Mouse (Mus musculus) hindbrain, embryonic 15.5 days (tissue): ENCODE results near the gene 1700001P01Rik. TPM values are rescaled to one million over a fixed set of nuclear protein-coding genes. Genes with fewer than 3 reads are reported as not detected.

Experiments
- ATAC-seq: fragments of 200-750 bp; cut with Nextera tagmentation; 2 replicates; pipeline ENCODE4 v1.8.0; 2017; ENCODE audit warnings: low read depth, moderate number of reproducible peaks, moderate TSS enrichment; ENCODE audit not compliant: low FRiP score
- H3K27ac ChIP-seq: fragments of 300-500 bp; sonication (generic); replicated peaks from 2 replicates; pipeline ENCODE4 v1.5.1; 2015; ENCODE audit warnings: mild to moderate bottlenecking, inconsistent platforms
- H3K27me3 ChIP-seq: fragments of 300-500 bp; sonication (generic); 2 replicates; pipeline ENCODE4 v1.6.1; 2015; ENCODE audit warnings: control low read depth, inconsistent platforms
- H3K36me3 ChIP-seq: fragments of 300-500 bp; sonication (generic); 2 replicates; pipeline ENCODE4 v1.6.1; 2015; ENCODE audit warnings: control low read depth, inconsistent platforms
- H3K4me1 ChIP-seq: fragments of 300-500 bp; sonication (generic); replicated peaks from 2 replicates; pipeline ENCODE4 v1.6.1; 2015; ENCODE audit warnings: control low read depth, inconsistent platforms
- H3K4me2 ChIP-seq: fragments of 300-500 bp; sonication (generic); 2 replicates; pipeline ENCODE4 v1.6.1; 2015; ENCODE audit warnings: moderate library complexity, mild to moderate bottlenecking, inconsistent platforms
- H3K4me3 ChIP-seq: fragments of 300-500 bp; sonication (generic); 2 replicates; pipeline ENCODE4 v1.5.1; 2015; ENCODE audit warnings: mild to moderate bottlenecking, inconsistent platforms
- H3K9ac ChIP-seq: fragments of 300-500 bp; sonication (generic); 2 replicates; pipeline ENCODE4 v1.6.1; 2015; ENCODE audit warnings: inconsistent platforms
- H3K9me3 ChIP-seq: fragments of 300-500 bp; sonication (generic); 2 replicates; pipeline ENCODE4 v1.6.1; 2016; ENCODE audit warnings: control low read depth, inconsistent platforms
- WGBS: fragments of 180-500 bp; shearing (Covaris S2); methylation state at CpG from one replicate; pipeline ENCODE4 v1.1.7; 2015; 5-methylcytosine and 5-hydroxymethylcytosine counted together
- polyA plus RNA-seq: library from polyadenylated mRNA; unstranded; fragments of >200 nt; fragmentation: Nextera tagmentation; extraction: Ambion mirVana; gene quantifications from 2 replicates; pipeline ENCODE4 v1.2.1, GENCODE M21; 2015

The 1700001P01Rik gene
- polyA plus RNA-seq = 0.26 and 0.28 TPM in 2 replicates

- Histone ChIP-seq H3K4me1 (peaks cover 18% of the 10 kb centered on the region), H3K4me2 (no peak within 1 kb of the TSS), H3K27ac (no peak within 1 kb of the TSS), H3K9ac (no peak within 1 kb of the TSS), H3K9me3 (no peaks in the 10 kb centered on the region), H3K36me3 (peaks cover 49% of the 10 kb centered on the region), H3K27me3 (no peaks in the 10 kb centered on the region), H3K4me3 (no peak within 1 kb of the TSS)
- ATAC-seq = no peak
- WGBS = 37% methylated on average over 17 of the region's 17 CpGs
Measured at GRCm38 (mm10) chr11:97775808-97776496, at the start of gene 1700001P01Rik. Gene 1700001P01Rik (minus strand): TSS chr11:97775918.

GRCm38 (mm10) chr11:97825295-97825694, 49.6 kb upstream of the 1700001P01Rik start:
- Histone ChIP-seq H3K4me1 (0 out of 2 replicates have a peak, but pooled peaks cover 19% of the 10 kb centered on the region), H3K27ac (peak overlapping the region; percentile 38; the same call in 1 of the 2 replicates), H3K4me2 (no peak overlapping the region), H3K27me3 (no peaks in the 10 kb centered on the region), H3K9me3 (no peaks in the 10 kb centered on the region), H3K36me3 (peaks cover 46% of the 10 kb centered on the region), H3K9ac (no peak overlapping the region), H3K4me3 (no peak overlapping the region)
- no peak for ATAC-seq
- 87% methylated on average over 10 of the region's 10 CpGs for WGBS

GRCm38 (mm10) chr11:97824895-97825294, 49.2 kb upstream of the 1700001P01Rik start:
- 0 out of 2 replicates have a peak, but pooled peaks cover 19% of the 10 kb centered on the region for H3K4me1 ChIP-seq
- no peak overlapping the region for H3K4me3 ChIP-seq
- H3K9me3 ChIP-seq = no peaks in the 10 kb centered on the region
- no peak overlapping the region for H3K9ac ChIP-seq
- no peak for ATAC-seq
- no peak overlapping the region for H3K4me2 ChIP-seq
- 58% methylated on average over 6 of the region's 6 CpGs for WGBS
- peak overlapping the region; percentile 38; the same call in 1 of the 2 replicates for H3K27ac ChIP-seq
- H3K27me3 ChIP-seq = no peaks in the 10 kb centered on the region
- peaks cover 46% of the 10 kb centered on the region for H3K36me3 ChIP-seq

GRCm38 (mm10) chr11:97824168-97824567, 48.5 kb upstream of the 1700001P01Rik start:
- 95% methylated on average over 11 of the region's 11 CpGs for WGBS
- ATAC-seq = no peak
- Histone ChIP-seq H3K9me3 (no peaks in the 10 kb centered on the region), H3K4me3 (no peak overlapping the region), H3K9ac (no peak overlapping the region), H3K4me1 (0 out of 2 replicates have a peak, but pooled peaks cover 25% of the 10 kb centered on the region), H3K27ac (no peak overlapping the region), H3K27me3 (no peaks in the 10 kb centered on the region), H3K36me3 (peaks cover 42% of the 10 kb centered on the region), H3K4me2 (no peak overlapping the region)

DNA sequence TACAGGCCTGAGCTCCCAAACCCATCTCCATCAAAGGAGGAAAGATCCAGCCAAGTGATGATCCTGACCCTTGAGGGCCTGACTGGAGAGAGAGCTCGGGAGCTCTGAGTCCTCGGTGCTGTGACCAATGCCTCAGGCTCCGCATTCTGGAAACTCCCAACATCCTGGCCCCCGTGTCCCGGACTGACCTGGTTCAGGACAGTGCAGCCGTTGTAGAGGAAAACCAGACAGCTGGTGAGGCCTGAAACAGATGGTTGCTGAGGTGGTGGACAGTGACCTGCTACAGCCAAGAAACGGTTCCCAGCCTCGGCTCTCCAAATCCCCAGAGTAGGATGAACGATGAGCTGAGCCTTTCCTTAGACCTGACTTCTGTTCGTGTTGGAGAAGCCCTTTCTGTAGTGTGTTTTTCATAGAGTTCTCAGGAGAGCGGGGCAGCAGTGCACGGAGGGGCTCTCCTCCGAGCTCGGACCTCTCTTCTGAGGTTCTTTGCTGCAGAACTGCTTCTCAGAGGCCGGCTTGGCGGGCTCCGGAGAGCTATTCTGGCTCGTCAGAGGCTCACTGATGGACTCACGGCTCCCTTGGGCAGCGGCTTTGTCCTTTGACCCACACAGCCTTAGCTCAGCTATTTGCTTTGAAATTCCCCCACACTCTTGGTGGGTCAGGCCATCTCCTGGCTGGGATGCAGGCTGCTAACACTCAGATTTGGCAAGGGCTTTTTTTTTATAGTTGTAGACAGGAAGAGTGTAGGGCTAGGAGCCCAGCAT, 47.3 kb upstream of the 1700001P01Rik start:
- no peak overlapping the region for H3K4me2 ChIP-seq
- no peak overlapping the region for H3K27ac ChIP-seq
- WGBS = 75% methylated on average over 20 of the region's 20 CpGs
- no peak overlapping the region for H3K4me3 ChIP-seq
- ATAC-seq = no peak
- H3K27me3 ChIP-seq = no peaks in the 10 kb centered on the region
- H3K36me3 ChIP-seq = peaks cover 45% of the 10 kb centered on the region
- no peaks in the 10 kb centered on the region for H3K9me3 ChIP-seq
- H3K4me1 ChIP-seq = peaks cover 35% of the 10 kb centered on the region
- H3K9ac ChIP-seq = no peak overlapping the region

DNA sequence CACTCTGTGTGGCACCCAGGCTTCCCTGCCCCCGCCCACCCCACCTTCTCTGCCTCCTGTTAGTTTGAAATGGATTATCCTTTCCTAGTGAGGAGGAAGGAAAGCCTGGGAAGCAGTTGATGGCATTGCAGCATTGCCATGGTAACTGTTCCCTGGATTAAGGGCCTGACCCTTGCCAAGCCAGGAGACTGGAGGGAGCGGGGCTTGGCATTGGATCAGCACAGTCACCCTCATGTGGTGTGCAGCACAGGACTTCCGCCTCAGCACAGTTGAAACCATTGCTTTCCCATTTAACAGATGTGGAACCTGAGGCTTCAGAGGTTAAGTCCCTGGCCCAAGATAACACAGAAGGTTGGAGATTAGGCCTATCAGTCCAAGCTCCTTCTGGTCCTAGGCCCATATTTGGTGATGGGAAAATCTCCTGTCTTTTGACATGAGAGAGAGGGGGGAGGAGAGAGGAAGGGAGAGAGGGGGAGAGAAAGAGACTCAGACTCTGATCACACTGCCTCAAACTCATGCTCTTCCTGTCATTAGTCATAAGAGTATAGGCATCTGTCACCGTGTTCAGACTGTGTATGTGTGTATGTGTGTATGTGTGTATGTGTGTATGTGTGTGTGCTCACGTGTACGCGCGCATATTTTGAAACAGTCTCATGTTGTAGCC, 45.8 kb upstream of the 1700001P01Rik start:
- Histone ChIP-seq H3K4me3 (no peak overlapping the region), H3K9ac (no peak overlapping the region), H3K9me3 (no peaks in the 10 kb centered on the region), H3K36me3 (peaks cover 38% of the 10 kb centered on the region), H3K4me1 (peaks cover 49% of the 10 kb centered on the region), H3K27me3 (no peaks in the 10 kb centered on the region), H3K4me2 (no peak overlapping the region), H3K27ac (no peak overlapping the region)
- no peak for ATAC-seq
- 91% methylated on average over 8 of the region's 8 CpGs for WGBS

GRCm38 (mm10) chr11:97820840-97821239, 45.1 kb upstream of the 1700001P01Rik start:
- peaks cover 32% of the 10 kb centered on the region for H3K36me3 ChIP-seq
- whole genome bisulfite sequencing = 68% methylated on average over 4 of the region's 4 CpGs
- H3K27ac ChIP-seq = no peak overlapping the region

GRCm38 (mm10) chr11:97819923-97820322, 44.2 kb upstream of the 1700001P01Rik start:
- Histone ChIP-seq H3K27me3 (no peaks in the 10 kb centered on the region), H3K9me3 (no peaks in the 10 kb centered on the region), H3K4me1 (peaks cover 46% of the 10 kb centered on the region), H3K4me3 (no peak overlapping the region), H3K9ac (no peak overlapping the region), H3K27ac (peak overlapping the region; percentile 79; the same call in 1 of the 2 replicates), H3K36me3 (peaks cover 27% of the 10 kb centered on the region), H3K4me2 (no peak overlapping the region)
- ATAC-seq = no peak
- 76% methylated on average over 5 of the region's 5 CpGs for WGBS

More at GRCm38 (mm10) chr11:97820840-97821239, 45.1 kb upstream of the 1700001P01Rik start:
- peaks cover 50% of the 10 kb centered on the region for H3K4me1 ChIP-seq
- H3K9me3 ChIP-seq = no peaks in the 10 kb centered on the region
- no peak overlapping the region for H3K4me2 ChIP-seq
- H3K4me3 ChIP-seq = no peak overlapping the region
- ATAC-seq = no peak
- H3K27me3 ChIP-seq = no peaks in the 10 kb centered on the region
- no peak overlapping the region for H3K9ac ChIP-seq

GRCm38 (mm10) chr11:97819102-97819501, 43.4 kb upstream of the 1700001P01Rik start:
- no peak overlapping the region for H3K4me2 ChIP-seq
- H3K9ac ChIP-seq = no peak overlapping the region
- H3K27me3 ChIP-seq = no peaks in the 10 kb centered on the region
- H3K9me3 ChIP-seq = no peaks in the 10 kb centered on the region
- no peak overlapping the region for H3K4me3 ChIP-seq
- H3K36me3 ChIP-seq = peaks cover 28% of the 10 kb centered on the region
- H3K27ac ChIP-seq = peak overlapping the region; percentile 79
- ATAC-seq = no peak
- peaks cover 43% of the 10 kb centered on the region for H3K4me1 ChIP-seq
- 56% methylated on average over 4 of the region's 4 CpGs for WGBS

DNA sequence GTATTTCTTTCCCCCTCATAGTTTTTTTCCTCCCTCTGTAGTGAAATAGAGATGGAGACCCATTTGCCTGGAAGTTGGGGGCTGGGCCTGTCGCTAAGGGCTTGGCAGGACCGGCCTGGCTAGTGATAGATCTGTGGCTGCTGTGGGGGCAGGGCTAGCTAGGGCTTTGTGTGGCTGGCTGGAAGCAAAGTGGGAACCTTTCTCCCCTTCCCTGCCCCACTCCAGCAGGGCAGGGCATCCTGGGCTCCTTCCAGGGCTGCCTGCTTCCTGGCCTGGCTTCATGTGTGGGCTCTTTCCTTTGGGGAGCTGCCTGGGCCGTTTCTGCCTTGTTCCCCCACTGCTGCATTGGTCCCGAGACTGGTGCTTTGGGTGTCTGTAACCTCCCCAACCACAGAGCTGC, 42.9 kb upstream of the 1700001P01Rik start:
- Histone ChIP-seq H3K4me1 (peaks cover 48% of the 10 kb centered on the region), H3K27ac (peak overlapping the region; percentile 79), H3K36me3 (peaks cover 24% of the 10 kb centered on the region), H3K4me3 (no peak overlapping the region), H3K9me3 (no peaks in the 10 kb centered on the region), H3K9ac (0 out of 2 replicates have a peak overlapping the region, but pooled peaks have one; percentile 3), H3K4me2 (no peak overlapping the region; the same call in 1 of the 2 replicates), H3K27me3 (no peaks in the 10 kb centered on the region)
- ATAC-seq = peak; percentile 82
- WGBS = 6% methylated on average over 4 of the region's 4 CpGs

- H3K4me1 ChIP-seq = peaks cover 50% of the 10 kb centered on the region
- H3K4me2 ChIP-seq = no peak overlapping the region
- peak overlapping the region; percentile 79 for H3K27ac ChIP-seq
- no peaks in the 10 kb centered on the region for H3K27me3 ChIP-seq
- no peak overlapping the region for H3K9ac ChIP-seq
- no peaks in the 10 kb centered on the region for H3K9me3 ChIP-seq
- H3K4me3 ChIP-seq = no peak overlapping the region
- ATAC-seq = no peak
- 41% methylated on average over 6 of the region's 6 CpGs for WGBS
- H3K36me3 ChIP-seq = peaks cover 21% of the 10 kb centered on the region
Measured at GRCm38 (mm10) chr11:97818003-97818402, 42.3 kb upstream of the 1700001P01Rik start.
